Mouse (Mus musculus) heart, embryonic 11.5 days (tissue): ENCODE data around the gene Tent4a. TPM values are rescaled to one million over a fixed set of nuclear protein-coding genes. Genes with fewer than 3 reads are reported as not detected.
A peak's percentile ranks its signal among the peaks of the same experiment; 100 is the strongest.

Experiments used
- ATAC-seq: fragments of 200-750 bp; cut with Nextera tagmentation; replicated peaks from 2 replicates; pipeline ENCODE4 v1.8.0; 2017; ENCODE audit warnings: moderate library complexity; ENCODE audit not compliant: insufficient number of reproducible peaks, low FRiP score, low TSS enrichment
- H3K27ac ChIP-seq: fragments of 300-500 bp; sonication (generic); 2 replicates; pipeline ENCODE4 v1.5.1; 2014; ENCODE audit warnings: mild to moderate bottlenecking, low read depth, low read length
- H3K27me3 ChIP-seq: fragments of 300-500 bp; sonication (generic); 2 replicates; pipeline ENCODE4 v1.6.1; 2014; ENCODE audit warnings: mild to moderate bottlenecking, low read length, mixed read lengths; ENCODE audit not compliant: control insufficient read depth, insufficient read depth
- H3K36me3 ChIP-seq: fragments of 300-500 bp; sonication (generic); 2 replicates; pipeline ENCODE4 v1.6.1; 2014; ENCODE audit warnings: mild to moderate bottlenecking, low read length, moderate library complexity, mixed read lengths; ENCODE audit not compliant: control insufficient read depth, insufficient read depth
- H3K4me1 ChIP-seq: fragments of 300-500 bp; sonication (generic); 2 replicates; pipeline ENCODE4 v1.6.1; 2014; ENCODE audit warnings: low read length; ENCODE audit not compliant: control insufficient read depth, insufficient read depth
- H3K4me2 ChIP-seq: fragments of 300-500 bp; sonication (generic); 2 replicates; pipeline ENCODE4 v1.6.1; 2014; ENCODE audit warnings: mild to moderate bottlenecking, moderate library complexity
- H3K4me3 ChIP-seq: fragments of 300-500 bp; sonication (generic); 2 replicates; pipeline ENCODE4 v1.5.1; 2014; ENCODE audit warnings: low read depth, low read length
- H3K9ac ChIP-seq: fragments of 300-500 bp; sonication (generic); 2 replicates; pipeline ENCODE4 v1.6.1; 2014; ENCODE audit warnings: mild to moderate bottlenecking, low read depth, low read length, moderate library complexity
- H3K9me3 ChIP-seq: fragments of 300-500 bp; sonication (generic); replicated peaks from 2 replicates; pipeline ENCODE4 v1.6.1; 2016; ENCODE audit warnings: low read length; ENCODE audit not compliant: control insufficient read depth
- WGBS: fragments of 180-500 bp; shearing (Covaris S2); extraction: QIAGEN DNeasy Blood & Tissue Kit; methylation state at CpG from one replicate; pipeline ENCODE4 v1.1.7; 2014; ENCODE audit not compliant: insufficient replicate concordance; 5-methylcytosine and 5-hydroxymethylcytosine counted together
- polyA plus RNA-seq: library from polyadenylated mRNA; unstranded; fragments of >200 nt; fragmentation: Nextera tagmentation; extraction: Ambion mirVana; gene quantifications from 2 replicates; pipeline ENCODE4 v1.2.1, GENCODE M21; 2014

Tent4a gene
- polyA plus RNA-seq, 1 experiment from 2014 or later: 5.1 TPM

DNA sequence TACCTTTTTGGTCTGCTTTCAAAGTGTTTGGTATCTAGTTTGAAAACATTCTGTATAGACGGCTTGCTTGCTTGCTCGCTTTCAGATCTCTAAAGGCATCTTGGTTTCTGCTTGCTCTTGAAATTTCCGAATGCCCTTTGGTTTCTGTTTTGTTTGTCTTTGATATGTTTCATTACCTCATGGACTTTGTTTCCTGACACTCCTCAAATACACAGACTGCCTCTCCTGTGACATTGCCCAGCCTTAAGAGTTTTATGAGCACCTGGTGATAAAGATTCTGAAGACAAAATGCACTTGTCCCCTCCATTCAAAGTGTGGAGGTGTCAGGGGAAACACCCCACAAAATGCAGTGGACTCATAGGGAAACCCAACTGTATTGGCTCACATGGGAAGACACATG is 29.5 kb upstream of the Tent4a start:
- Histone ChIP-seq H3K4me1 (peaks cover 15% of the 10 kb centered on the region), H3K27ac (no peak overlapping the region), H3K36me3 (no peaks in the 10 kb centered on the region), H3K9ac (no peak overlapping the region), H3K27me3 (no peaks in the 10 kb centered on the region), H3K9me3 (no peaks in the 10 kb centered on the region), H3K4me3 (no peak overlapping the region), H3K4me2 (no peak overlapping the region)
- no peak for ATAC-seq
- WGBS: 44% methylated on average over 3 of the region's 3 CpGs

DNA sequence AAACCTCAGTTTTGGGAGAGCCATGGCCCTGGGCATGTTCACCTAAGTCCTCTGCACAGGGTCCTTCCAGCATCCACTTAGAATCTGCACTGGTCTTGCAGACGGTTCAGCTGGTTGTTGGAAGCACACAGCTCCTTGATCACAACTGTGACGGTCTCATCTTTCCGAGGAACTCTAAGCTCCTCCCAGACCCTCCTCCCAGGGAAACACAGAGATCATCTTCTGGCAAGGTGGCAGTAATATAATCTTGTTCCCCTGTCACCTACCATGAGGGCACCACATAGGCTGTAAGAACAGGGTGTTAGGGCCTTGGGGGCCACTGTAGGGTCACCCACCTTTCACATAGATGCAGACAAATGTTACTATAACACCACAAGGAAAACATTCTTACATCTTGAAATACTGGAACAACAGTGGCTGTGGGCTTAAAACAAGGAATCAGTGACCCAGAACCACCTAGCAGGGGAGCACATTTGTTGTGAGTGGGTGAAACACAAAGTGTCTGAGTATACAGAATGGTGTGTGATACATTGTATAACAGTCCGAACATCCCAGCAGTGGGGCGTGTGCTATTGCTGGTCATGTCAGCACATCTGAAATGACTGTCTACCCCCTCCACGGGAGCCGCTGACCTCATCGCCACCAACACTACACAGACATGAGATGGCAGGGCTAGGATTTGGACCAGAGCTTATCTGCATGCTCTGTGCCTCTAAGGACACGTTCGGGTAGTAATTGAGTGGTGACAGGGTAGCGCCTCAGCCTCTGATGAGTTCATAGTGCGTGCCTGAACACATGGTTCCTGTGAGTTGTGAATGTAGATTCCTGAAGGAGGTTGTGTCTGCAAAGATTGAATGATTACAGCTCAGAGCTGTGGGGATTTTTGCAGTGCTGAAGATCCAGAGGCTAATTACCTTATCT is 28.5 kb upstream of the Tent4a start:
- WGBS: 31% methylated on average over 12 of the region's 12 CpGs
- Histone ChIP-seq H3K4me2 (peak overlapping the region; percentile 2), H3K27ac (no peak overlapping the region), H3K36me3 (no peaks in the 10 kb centered on the region), H3K27me3 (no peaks in the 10 kb centered on the region), H3K9me3 (no peaks in the 10 kb centered on the region), H3K9ac (no peak overlapping the region), H3K4me1 (peaks cover 15% of the 10 kb centered on the region), H3K4me3 (no peak overlapping the region)
- ATAC-seq: peak; percentile 81

DNA sequence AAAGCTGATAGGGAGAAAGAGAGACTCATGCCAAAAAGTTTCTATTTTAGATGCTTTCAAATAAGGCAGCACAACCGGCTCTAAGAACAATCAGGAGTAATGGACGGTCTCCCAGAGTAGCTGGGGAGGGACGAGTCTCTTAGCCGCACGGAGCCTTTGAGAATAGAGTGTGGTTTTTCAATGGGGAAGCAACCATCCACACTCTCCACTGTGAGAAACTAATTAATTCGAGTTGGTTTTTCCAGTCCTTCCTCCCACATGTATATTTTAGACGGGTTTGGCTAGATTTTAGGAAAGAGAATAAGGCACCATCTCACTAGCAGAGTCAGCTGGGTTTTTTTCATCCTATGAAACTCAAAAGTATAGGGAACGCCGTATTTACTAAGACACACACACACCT is 27.6 kb upstream of the Tent4a start:
- Histone ChIP-seq H3K4me1 (peaks cover 15% of the 10 kb centered on the region), H3K4me2 (no peak overlapping the region), H3K36me3 (no peaks in the 10 kb centered on the region), H3K9ac (no peak overlapping the region), H3K27me3 (no peaks in the 10 kb centered on the region; the same call in 1 of the 2 replicates), H3K9me3 (no peaks in the 10 kb centered on the region), H3K4me3 (no peak overlapping the region), H3K27ac (no peak overlapping the region)
- ATAC-seq: no peak
- WGBS: 83% methylated on average over 9 of the region's 9 CpGs

DNA sequence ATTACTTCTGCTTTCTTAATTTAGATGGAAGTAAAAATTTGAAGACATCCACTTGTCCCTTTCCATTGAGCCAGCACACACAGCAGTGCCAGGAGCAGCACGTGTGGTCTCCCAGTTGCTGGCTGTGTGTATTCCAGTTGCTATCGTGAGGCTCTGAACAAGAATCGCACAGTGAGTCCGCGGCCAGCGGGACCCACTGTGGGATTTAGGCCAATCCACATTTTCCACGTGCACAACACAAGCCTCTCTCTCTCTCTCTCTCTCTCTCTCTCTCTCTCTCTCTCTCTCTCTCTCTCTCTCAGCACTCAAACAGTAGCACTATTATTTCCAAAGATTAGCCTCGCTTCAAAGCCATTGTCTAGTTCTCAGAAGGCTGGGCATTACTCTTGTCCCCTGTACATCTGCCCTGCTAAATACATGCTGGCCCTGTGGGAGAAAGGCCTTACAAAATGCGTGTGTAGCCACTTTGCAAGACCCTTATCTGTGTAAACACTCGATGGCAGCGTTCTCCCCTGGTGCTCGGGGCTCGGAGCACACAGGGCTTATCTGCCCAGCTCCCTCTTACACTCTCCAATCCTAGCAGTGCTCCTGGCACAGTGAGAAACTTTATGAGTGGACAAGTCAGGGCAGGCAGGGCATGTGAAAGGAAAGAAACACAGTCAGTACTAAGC is 25.0 kb upstream of the Tent4a start:
- no peaks in the 10 kb centered on the region; the same call in 1 of the 2 replicates for H3K27me3 ChIP-seq
- no peaks in the 10 kb centered on the region for H3K9me3 ChIP-seq
- no peak overlapping the region for H3K27ac ChIP-seq
- H3K9ac ChIP-seq: no peak overlapping the region
- no peak for ATAC-seq
- H3K4me2 ChIP-seq: no peak overlapping the region
- no peak overlapping the region for H3K4me3 ChIP-seq
- H3K36me3 ChIP-seq: no peaks in the 10 kb centered on the region
- 44% methylated on average over 13 of the region's 13 CpGs for WGBS
- peaks cover 15% of the 10 kb centered on the region for H3K4me1 ChIP-seq

DNA sequence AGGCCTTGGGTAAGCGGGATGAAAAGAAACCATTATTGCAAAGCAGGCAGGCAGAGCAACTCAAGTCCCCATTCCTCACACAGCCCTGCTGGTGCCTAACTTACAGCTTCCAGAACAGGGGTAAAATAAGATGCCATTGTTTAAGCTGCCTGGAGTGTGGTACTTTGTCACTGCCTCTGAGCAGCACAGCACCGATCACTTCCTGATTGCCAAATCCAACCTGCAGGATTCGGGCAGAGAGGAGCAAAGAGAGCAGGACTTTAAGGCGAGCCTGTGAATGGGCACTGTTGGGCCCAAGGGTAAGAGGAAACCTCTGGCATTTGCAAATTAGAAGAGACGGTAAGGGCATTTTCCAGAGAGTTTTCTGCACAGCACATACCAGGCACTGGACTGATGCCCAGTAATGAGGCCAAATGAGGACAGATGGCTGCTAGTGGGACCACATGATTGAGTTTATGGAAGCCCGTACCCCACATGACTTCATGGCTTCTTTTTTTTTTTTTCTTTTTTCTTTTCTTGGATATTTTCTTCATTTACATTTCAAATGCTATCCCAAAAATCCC is 23.8 kb upstream of the Tent4a start:
- Histone ChIP-seq H3K36me3 (no peaks in the 10 kb centered on the region), H3K27ac (no peak overlapping the region), H3K27me3 (no peaks in the 10 kb centered on the region; the same call in 1 of the 2 replicates), H3K9me3 (no peaks in the 10 kb centered on the region), H3K9ac (no peak overlapping the region), H3K4me1 (peaks cover 4% of the 10 kb centered on the region; the same call in 1 of the 2 replicates), H3K4me3 (no peak overlapping the region), H3K4me2 (no peak overlapping the region)
- no peak for ATAC-seq
- WGBS: 78% methylated on average over 6 of the region's 6 CpGs

DNA sequence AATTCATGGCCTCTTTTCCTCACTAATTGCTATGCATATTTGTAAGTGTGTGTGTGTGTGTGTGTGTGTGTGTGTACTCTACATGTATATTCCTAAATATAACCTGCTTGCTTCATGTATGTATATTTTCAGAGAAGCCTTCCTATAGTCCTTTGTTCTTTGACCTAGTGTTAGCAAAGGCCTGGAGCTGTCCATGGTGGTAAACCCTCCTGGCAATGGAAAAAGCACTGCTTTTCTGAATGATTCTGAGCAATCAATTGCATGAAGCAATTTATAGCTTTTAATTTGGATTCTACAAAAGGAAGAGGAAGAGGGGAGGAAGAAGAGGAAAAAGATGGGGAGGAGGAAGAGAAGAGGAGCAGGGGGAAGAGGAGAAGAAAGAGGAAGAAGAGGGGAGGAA is 22.3 kb upstream of the Tent4a start:
- Histone ChIP-seq H3K27ac (no peak overlapping the region), H3K9ac (no peak overlapping the region), H3K4me1 (no peaks in the 10 kb centered on the region), H3K4me3 (no peak overlapping the region), H3K27me3 (no peaks in the 10 kb centered on the region; the same call in 1 of the 2 replicates), H3K4me2 (no peak overlapping the region), H3K9me3 (no peaks in the 10 kb centered on the region), H3K36me3 (no peaks in the 10 kb centered on the region)
- no peak for ATAC-seq

DNA sequence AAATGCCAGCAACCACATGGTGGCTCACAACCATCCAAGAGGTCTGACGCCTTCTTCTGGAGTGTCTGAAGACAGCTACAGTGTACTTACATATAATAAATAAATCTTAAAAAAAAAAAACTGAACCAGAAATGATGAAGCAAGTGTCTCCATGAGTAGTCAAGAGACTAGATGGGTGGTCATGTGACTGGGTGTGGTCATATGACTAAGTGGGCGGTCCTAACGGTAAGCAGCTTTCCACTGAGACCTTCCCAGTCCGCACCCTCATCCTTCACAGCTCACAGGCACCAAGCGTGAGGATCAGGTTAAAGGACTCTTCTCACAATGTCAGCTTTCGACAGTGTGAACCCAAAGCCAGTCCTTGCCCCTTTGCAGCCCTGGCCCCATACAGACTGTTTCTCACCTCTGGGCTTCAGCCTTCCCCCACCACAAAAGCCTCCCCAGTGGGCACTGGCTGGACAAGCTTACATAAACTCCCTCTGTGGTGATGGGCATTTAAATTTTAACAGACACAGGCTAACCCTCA is 21.6 kb upstream of the Tent4a start:
- Histone ChIP-seq H3K27me3 (no peaks in the 10 kb centered on the region; the same call in 1 of the 2 replicates), H3K9me3 (no peaks in the 10 kb centered on the region), H3K27ac (no peak overlapping the region), H3K4me1 (no peaks in the 10 kb centered on the region), H3K4me3 (no peak overlapping the region), H3K36me3 (no peaks in the 10 kb centered on the region), H3K9ac (no peak overlapping the region), H3K4me2 (no peak overlapping the region)
- ATAC-seq: no peak
- WGBS: 68% methylated on average over 6 of the region's 6 CpGs

DNA sequence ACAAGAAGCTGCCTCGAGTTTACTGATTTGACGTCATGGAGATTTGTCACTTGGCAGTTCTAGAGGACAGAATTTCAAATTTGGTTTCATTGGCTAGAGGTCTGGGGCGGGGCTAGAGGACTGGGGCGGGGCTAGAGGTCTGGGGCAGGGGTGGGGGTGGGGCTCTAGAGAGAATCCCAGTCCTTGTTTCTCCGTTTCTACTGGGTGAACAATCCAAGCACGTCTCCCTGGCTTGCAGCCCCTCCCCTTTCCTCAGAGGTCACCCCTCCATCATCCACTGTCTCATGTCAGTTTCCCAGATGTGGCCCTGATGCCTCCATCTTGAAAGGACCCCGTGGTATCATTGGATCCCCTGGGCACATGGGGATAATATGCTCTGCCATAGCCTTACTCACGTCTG is 20.6 kb upstream of the Tent4a start:
- no peak overlapping the region for H3K4me3 ChIP-seq
- no peak overlapping the region for H3K27ac ChIP-seq
- no peaks in the 10 kb centered on the region for H3K9me3 ChIP-seq
- H3K9ac ChIP-seq: no peak overlapping the region
- H3K4me2 ChIP-seq: no peak overlapping the region
- 17% methylated on average over 8 of the region's 8 CpGs for WGBS
- no peaks in the 10 kb centered on the region; the same call in 1 of the 2 replicates for H3K27me3 ChIP-seq
- no peaks in the 10 kb centered on the region for H3K36me3 ChIP-seq
- no peaks in the 10 kb centered on the region for H3K4me1 ChIP-seq
- no peak for ATAC-seq
